Mouse (Mus musculus) layer of hippocampus, postnatal 10 days (tissue): ENCODE measurements around the gene Dync2li1. TPM values are rescaled to one million over a fixed set of nuclear protein-coding genes. Genes with fewer than 3 reads are reported as not detected.
A peak's percentile ranks its signal among the peaks of the same experiment; 100 is the strongest.

ENCODE experiments used
- DNase-seq, 2 experiments: peaks; one replicate each; pipeline ENCODE4 v3.0.0; 2021; ENCODE audit warnings: low spot score in 2 of 2
- long read RNA-seq: library from polyadenylated mRNA; stranded (forward); transcript quantifications from one replicate; pipeline ENCODE4 v2.0.0, GENCODE M21; 2023
- total RNA-seq, 2 experiments: library from RNA; stranded (reverse); gene quantifications; 2 replicates each; pipeline ENCODE4 v1.2.3; 2021

Dync2li1 gene
- total RNA-seq: 10 to 100 TPM; 21.9 to 23.9 TPM
- long read RNA-seq, transcript Dync2li1-201 (13 exons, 1,354 nt): major isoform, 37 of 45 reads
- long read RNA-seq, partial matches to known transcripts: 2 of 45 reads
- long read RNA-seq, other reads (novel, unspliced or antisense): 6 of 45 reads

GRCm38 (mm10) chr17:84626276-84626856 is at the start of gene Dync2li1:
Dync2li1 (plus strand) TSS chr17:84626496.
- DNase-seq: peak; percentile 88 to 90

GRCm38 (mm10) chr17:84576621-84577293 is 49.5 kb upstream of the Dync2li1 start:
- no peak for DNase-seq

- no peak for DNase-seq
These were observed 47.0 kb upstream of the Dync2li1 start for GRCm38 (mm10) chr17:84579249-84579648.

- DNase-seq: no peak
These were observed 46.5 kb upstream of the Dync2li1 start for GRCm38 (mm10) chr17:84579817-84580216.

- no peak for DNase-seq
These were observed 45.5 kb upstream of the Dync2li1 start for GRCm38 (mm10) chr17:84580821-84581220.

- DNase-seq: no peak
These were observed 44.4 kb upstream of the Dync2li1 start for GRCm38 (mm10) chr17:84581740-84582414.

GRCm38 (mm10) chr17:84584107-84584506 is 42.2 kb upstream of the Dync2li1 start:
- DNase-seq: no peak

GRCm38 (mm10) chr17:84585104-84585503 is 41.2 kb upstream of the Dync2li1 start:
- DNase-seq: no peak

- no peak for DNase-seq
These were observed 36.2 kb upstream of the Dync2li1 start for GRCm38 (mm10) chr17:84590065-84590464.

- no peak for DNase-seq
These were observed 34.7 kb upstream of the Dync2li1 start for GRCm38 (mm10) chr17:84591431-84592150.

GRCm38 (mm10) chr17:84596015-84596441 is 30.3 kb upstream of the Dync2li1 start:
- DNase-seq: no peak

- no peak for DNase-seq
These were observed 29.8 kb upstream of the Dync2li1 start for GRCm38 (mm10) chr17:84596501-84596900.

- DNase-seq: no peak
These were observed 28.4 kb upstream of the Dync2li1 start for GRCm38 (mm10) chr17:84597859-84598258.

GRCm38 (mm10) chr17:84598928-84599327 is 27.4 kb upstream of the Dync2li1 start:
- no peak for DNase-seq

- DNase-seq: no peak
These were observed 26.0 kb upstream of the Dync2li1 start for GRCm38 (mm10) chr17:84600051-84600983.

GRCm38 (mm10) chr17:84601805-84602204 is 24.5 kb upstream of the Dync2li1 start:
- no peak for DNase-seq

- DNase-seq: no peak
These were observed 23.1 kb upstream of the Dync2li1 start for GRCm38 (mm10) chr17:84603202-84603627.

- DNase-seq: no peak
These were observed 22.4 kb upstream of the Dync2li1 start for GRCm38 (mm10) chr17:84603709-84604420.

GRCm38 (mm10) chr17:84606976-84607375 is 19.3 kb upstream of the Dync2li1 start:
- no peak for DNase-seq

GRCm38 (mm10) chr17:84607617-84608016 is 18.7 kb upstream of the Dync2li1 start:
- DNase-seq: no peak
